Mouse (Mus musculus) lung, postnatal 0 days (tissue): ENCODE results near the gene Pptc7. TPM values are rescaled to one million over a fixed set of nuclear protein-coding genes. Genes with fewer than 3 reads are reported as not detected.
A peak's percentile ranks its signal among the peaks of the same experiment; 100 is the strongest.

Experiments used
- ATAC-seq: fragments of 200-750 bp; cut with Nextera tagmentation; 2 replicates; pipeline ENCODE4 v1.8.0; 2017; ENCODE audit warnings: moderate library complexity
- DNase-seq: peaks from one replicate; pipeline ENCODE4 v3.0.0-alpha.2; 2016; ENCODE audit warnings: low spot score
- H3K27ac ChIP-seq: fragments of 300-500 bp; sonication (generic); 2 replicates; pipeline ENCODE4 v1.5.1; 2014; ENCODE audit warnings: antibody characterized with exemption, mild to moderate bottlenecking, low read length, mixed read lengths
- H3K27me3 ChIP-seq: fragments of 300-500 bp; sonication (generic); replicated peaks from 2 replicates; pipeline ENCODE4 v1.6.1; 2014; ENCODE audit warnings: low read length, mixed read lengths; ENCODE audit not compliant: insufficient read depth
- H3K36me3 ChIP-seq: fragments of 300-500 bp; sonication (generic); 2 replicates; pipeline ENCODE4 v1.6.1; 2014; ENCODE audit warnings: low read length, mixed read lengths; ENCODE audit not compliant: insufficient read depth
- H3K4me1 ChIP-seq: fragments of 300-500 bp; sonication (generic); 2 replicates; pipeline ENCODE4 v1.6.1; 2014; ENCODE audit warnings: antibody characterized with exemption, low read depth, low read length, mixed read lengths; ENCODE audit not compliant: insufficient read depth
- H3K4me2 ChIP-seq: fragments of 300-500 bp; sonication (generic); replicated peaks from 2 replicates; pipeline ENCODE4 v1.6.1; 2014; ENCODE audit warnings: low read depth, mild to moderate bottlenecking, low read length, moderate library complexity, mixed read lengths
- H3K4me3 ChIP-seq: fragments of 300-500 bp; sonication (generic); 2 replicates; pipeline ENCODE4 v1.5.1; 2014; ENCODE audit warnings: low read depth, low read length
- H3K9ac ChIP-seq: fragments of 300-500 bp; sonication (generic); replicated peaks from 2 replicates; pipeline ENCODE4 v1.6.1; 2014; ENCODE audit warnings: low read depth, mild to moderate bottlenecking
- H3K9me3 ChIP-seq: fragments of 300-500 bp; sonication (generic); 2 replicates; pipeline ENCODE4 v1.6.1; 2016; ENCODE audit warnings: low read length, mixed read lengths
- CTCF ChIP-seq: IDR thresholded peaks from 2 replicates; pipeline ENCODE4 v1.5.1; 2016; ENCODE audit warnings: antibody characterized with exemption, mild to moderate bottlenecking
- EP300 ChIP-seq: IDR thresholded peaks from 2 replicates; pipeline ENCODE4 v1.6.1; 2016; ENCODE audit warnings: antibody characterized with exemption, mild to moderate bottlenecking, control low read depth
- WGBS: fragments of 180-500 bp; shearing (Covaris S2); extraction: QIAGEN DNeasy Blood & Tissue Kit; methylation state at CpG from one replicate; pipeline ENCODE4 v1.1.7; 2014; 5-methylcytosine and 5-hydroxymethylcytosine counted together
- polyA plus RNA-seq: library from polyadenylated mRNA; unstranded; fragments of >200 nt; fragmentation: Nextera tagmentation; extraction: Ambion mirVana; gene quantifications from 2 replicates; pipeline ENCODE4 v1.2.1, GENCODE M21; 2015

Gene Pptc7
- polyA plus RNA-seq, 1 experiment from 2014 or later: 12.2 TPM

- H3K4me1 ChIP-seq: no peaks in the 10 kb centered on the region
- H3K9ac ChIP-seq: no peak overlapping the region
- no peaks in the 10 kb centered on the region for H3K27me3 ChIP-seq
- H3K9me3 ChIP-seq: no peaks in the 10 kb centered on the region
- peak overlapping the region; percentile 71 for H3K27ac ChIP-seq
- no peak overlapping the region for H3K4me2 ChIP-seq
- H3K36me3 ChIP-seq: no peaks in the 10 kb centered on the region; the same call in 1 of the 2 replicates
- ATAC-seq: peak; percentile 46
- no peak for TF ChIP-seq EP300
- TF ChIP-seq CTCF: no peak
- 51% methylated on average over 14 of the region's 14 CpGs for WGBS
- DNase-seq: peak; percentile 76
- H3K4me3 ChIP-seq: no peak overlapping the region
These were observed 35.5 kb downstream of the Pptc7 start for GRCm38 (mm10) chr5:122319474-122320204.

- TF ChIP-seq CTCF: no peak
- TF ChIP-seq EP300: no peak
- no peak overlapping the region for H3K4me3 ChIP-seq
- DNase-seq (no peak), ATAC-seq (0 out of 2 replicates have a peak, but pooled peaks have one; percentile 26)
- H3K4me2 ChIP-seq: no peak overlapping the region
- no peaks in the 10 kb centered on the region for H3K27me3 ChIP-seq
- H3K9ac ChIP-seq: no peak overlapping the region
- H3K27ac ChIP-seq: peak overlapping the region; percentile 71
- H3K36me3 ChIP-seq: no peaks in the 10 kb centered on the region; the same call in 1 of the 2 replicates
- H3K9me3 ChIP-seq: no peaks in the 10 kb centered on the region
- 42% methylated on average over 12 of the region's 12 CpGs for WGBS
- no peaks in the 10 kb centered on the region for H3K4me1 ChIP-seq
These were observed 36.1 kb downstream of the Pptc7 start for GRCm38 (mm10) chr5:122320205-122320781.

- peak; percentile 21 for DNase-seq
- no peak overlapping the region for H3K4me3 ChIP-seq
- TF ChIP-seq CTCF: no peak
- peak; percentile 36; the same call in 1 of the 2 replicates for TF ChIP-seq EP300
- no peaks in the 10 kb centered on the region; the same call in 1 of the 2 replicates for H3K36me3 ChIP-seq
- H3K4me2 ChIP-seq: no peak overlapping the region
- H3K9me3 ChIP-seq: no peaks in the 10 kb centered on the region
- no peak overlapping the region for H3K27ac ChIP-seq
- H3K4me1 ChIP-seq: no peaks in the 10 kb centered on the region
- peak; percentile 22; the same call in 1 of the 2 replicates for ATAC-seq
- WGBS: 64% methylated on average over 8 of the region's 8 CpGs
- H3K9ac ChIP-seq: no peak overlapping the region
- no peaks in the 10 kb centered on the region for H3K27me3 ChIP-seq
These were observed 39.4 kb downstream of the Pptc7 start for GRCm38 (mm10) chr5:122323523-122323922.

- no peaks in the 10 kb centered on the region; the same call in 1 of the 2 replicates for H3K36me3 ChIP-seq
- peak overlapping the region; percentile 9; the same call in 1 of the 2 replicates for H3K27ac ChIP-seq
- H3K9ac ChIP-seq: no peak overlapping the region
- peak; percentile 74 for DNase-seq
- TF ChIP-seq CTCF (peak; percentile 13; the same call in 1 of the 2 replicates), EP300 (peak; percentile 37; the same call in 1 of the 2 replicates)
- no peak overlapping the region for H3K4me3 ChIP-seq
- H3K27me3 ChIP-seq: no peaks in the 10 kb centered on the region
- no peak overlapping the region for H3K4me2 ChIP-seq
- H3K9me3 ChIP-seq: no peaks in the 10 kb centered on the region
- 79% methylated on average over 23 of the region's 23 CpGs for WGBS
- no peaks in the 10 kb centered on the region for H3K4me1 ChIP-seq
- ATAC-seq: peak; percentile 81
These were observed 40.7 kb downstream of the Pptc7 start for GRCm38 (mm10) chr5:122324608-122325431.

- H3K9me3 ChIP-seq: no peaks in the 10 kb centered on the region
- H3K4me3 ChIP-seq: no peak overlapping the region
- WGBS: 92% methylated on average over 8 of the region's 8 CpGs
- H3K4me1 ChIP-seq: no peaks in the 10 kb centered on the region
- H3K9ac ChIP-seq: no peak overlapping the region
- 0 out of 2 replicates have a peak overlapping the region, but pooled peaks have one; percentile 9 for H3K27ac ChIP-seq
- no peaks in the 10 kb centered on the region for H3K27me3 ChIP-seq
- TF ChIP-seq EP300 (no peak), CTCF (no peak)
- ATAC-seq (no peak), DNase-seq (no peak)
- H3K4me2 ChIP-seq: no peak overlapping the region
- no peaks in the 10 kb centered on the region; the same call in 1 of the 2 replicates for H3K36me3 ChIP-seq
These were observed 41.3 kb downstream of the Pptc7 start for GRCm38 (mm10) chr5:122325477-122325876.

- H3K27me3 ChIP-seq: no peaks in the 10 kb centered on the region
- ATAC-seq (no peak), DNase-seq (no peak)
- no peaks in the 10 kb centered on the region for H3K4me1 ChIP-seq
- H3K27ac ChIP-seq: no peak overlapping the region
- H3K4me2 ChIP-seq: no peak overlapping the region
- no peak for TF ChIP-seq EP300
- no peak for TF ChIP-seq CTCF
- H3K4me3 ChIP-seq: no peak overlapping the region
- H3K9me3 ChIP-seq: no peaks in the 10 kb centered on the region
- no peak overlapping the region for H3K9ac ChIP-seq
- no peaks in the 10 kb centered on the region; the same call in 1 of the 2 replicates for H3K36me3 ChIP-seq
- 74% methylated on average over 3 of the region's 3 CpGs for WGBS
These were observed 43.1 kb downstream of the Pptc7 start for GRCm38 (mm10) chr5:122327283-122327682.
